Mouse (Mus musculus): ENCODE data around the gene Gm20388. TPM values are rescaled to one million over a fixed set of nuclear protein-coding genes. Genes with fewer than 3 reads are reported as not detected.

The Gm20388 gene
- polyA plus RNA-seq, 1 experiment = 18.7 TPM

- Histone ChIP-seq H3K4me3 (replicated peaks; ENCODE audit: insufficient read depth, low read depth, low read length) (no peak overlapping the region), H3K27me3 (ENCODE audit: control insufficient read depth, insufficient read depth, low read length) (no peaks in the 10 kb centered on the region), H3K4me1 (ENCODE audit: control insufficient read depth, insufficient read depth, low read length) (peaks cover 70% of the 10 kb centered on the region), H3K27ac (ENCODE audit: insufficient read depth, low read length) (no peak overlapping the region)
- TF ChIP-seq POLR2A (IDR thresholded peaks at IDR 0.05; ENCODE audit: borderline replicate concordance, insufficient read depth, low read length) = no peak
- no peak for TF ChIP-seq CTCF (IDR thresholded peaks at IDR 0.05; ENCODE audit: borderline replicate concordance, insufficient read depth, low read depth, low read length)
- WGBS = 25% methylated on average over 17 of the region's 17 CpGs
- DNase-seq = peak; percentile 60 to 61
Measured at GRCm38 (mm10) chr8:122745022-122745749, 2834.5 kb downstream of the Gm20388 start.

DNA sequence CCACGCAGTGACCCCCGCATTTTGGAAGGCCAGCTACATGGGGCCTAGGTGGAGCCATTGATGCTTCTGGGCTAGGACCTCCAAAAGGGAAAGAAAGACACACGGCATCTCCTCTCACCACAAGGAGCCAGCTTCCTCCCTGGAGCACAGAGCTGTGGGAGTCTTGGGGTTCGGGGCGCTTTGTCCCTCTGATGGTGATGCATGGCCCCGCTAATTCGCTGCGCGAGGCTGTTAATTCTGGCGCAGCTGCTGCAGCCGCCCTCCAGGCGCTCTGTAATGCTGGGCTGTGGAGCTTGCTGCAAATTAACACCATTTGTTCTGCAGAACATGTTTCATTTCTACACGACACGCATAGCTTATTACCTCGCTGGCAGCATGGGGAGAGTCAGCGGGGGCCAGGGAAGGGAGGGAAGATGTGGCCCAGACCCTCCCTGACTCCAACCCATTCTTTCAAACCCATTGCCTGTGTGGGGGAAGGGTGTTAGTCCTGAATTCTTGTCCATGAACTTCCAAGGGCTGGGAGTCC is 2835.2 kb downstream of the Gm20388 start:
- no peak for DNase-seq
- Histone ChIP-seq H3K27ac (ENCODE audit: insufficient read depth, low read length) (no peak overlapping the region), H3K27me3 (ENCODE audit: control insufficient read depth, insufficient read depth, low read length) (no peaks in the 10 kb centered on the region), H3K4me3 (replicated peaks; ENCODE audit: insufficient read depth, low read depth, low read length) (no peak overlapping the region), H3K4me1 (ENCODE audit: control insufficient read depth, insufficient read depth, low read length) (peaks cover 71% of the 10 kb centered on the region)
- WGBS = 45% methylated on average over 16 of the region's 16 CpGs
- TF ChIP-seq CTCF (IDR thresholded peaks at IDR 0.05; ENCODE audit: borderline replicate concordance, insufficient read depth, low read depth, low read length) (no peak), POLR2A (IDR thresholded peaks at IDR 0.05; ENCODE audit: borderline replicate concordance, insufficient read depth, low read length) (no peak)

- DNase-seq = no peak
- Histone ChIP-seq H3K4me3 (replicated peaks; ENCODE audit: insufficient read depth, low read depth, low read length) (no peak overlapping the region), H3K27me3 (ENCODE audit: control insufficient read depth, insufficient read depth, low read length) (no peaks in the 10 kb centered on the region), H3K4me1 (ENCODE audit: control insufficient read depth, insufficient read depth, low read length) (peaks cover 71% of the 10 kb centered on the region), H3K27ac (ENCODE audit: insufficient read depth, low read length) (no peak overlapping the region)
- TF ChIP-seq POLR2A (IDR thresholded peaks at IDR 0.05; ENCODE audit: borderline replicate concordance, insufficient read depth, low read length) (no peak), CTCF (IDR thresholded peaks at IDR 0.05; ENCODE audit: borderline replicate concordance, insufficient read depth, low read depth, low read length) (no peak)
- 33% methylated on average over 7 of the region's 7 CpGs for WGBS
Measured at GRCm38 (mm10) chr8:122746439-122746838, 2835.8 kb downstream of the Gm20388 start.

DNA sequence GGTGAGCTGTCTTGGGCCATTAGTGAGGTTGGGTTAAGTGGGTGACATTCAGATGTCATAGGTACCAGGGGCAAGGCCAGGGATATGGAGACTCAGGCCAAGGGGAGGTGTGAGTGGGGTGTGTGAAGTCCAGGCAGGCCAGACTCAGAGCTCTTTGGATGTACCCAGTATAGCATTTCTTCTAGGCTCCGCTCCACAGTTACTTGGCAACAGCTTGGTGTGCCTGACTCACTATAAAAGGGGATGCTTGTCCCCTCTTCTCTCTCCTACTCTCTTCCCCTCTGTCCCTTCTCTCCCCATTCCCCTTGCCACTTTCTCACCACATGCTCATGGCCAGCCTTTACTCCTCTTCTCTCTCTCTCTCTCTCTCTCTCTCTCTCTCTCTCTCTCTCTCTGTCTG is 2837.2 kb downstream of the Gm20388 start:
- H3K27me3 ChIP-seq (ENCODE audit: control insufficient read depth, insufficient read depth, low read length) = no peaks in the 10 kb centered on the region
- no peak overlapping the region for H3K4me3 ChIP-seq (replicated peaks; ENCODE audit: insufficient read depth, low read depth, low read length)
- 47% methylated on average over 1 of the region's 1 CpGs for WGBS
- no peak for DNase-seq
- H3K4me1 ChIP-seq (ENCODE audit: control insufficient read depth, insufficient read depth, low read length) = peaks cover 62% of the 10 kb centered on the region
- TF ChIP-seq POLR2A (IDR thresholded peaks at IDR 0.05; ENCODE audit: borderline replicate concordance, insufficient read depth, low read length) (no peak), CTCF (IDR thresholded peaks at IDR 0.05; ENCODE audit: borderline replicate concordance, insufficient read depth, low read depth, low read length) (no peak)
- H3K27ac ChIP-seq (ENCODE audit: insufficient read depth, low read length) = no peak overlapping the region

- DNase-seq = no peak
Measured at GRCm38 (mm10) chr8:122749333-122749958, 2838.8 kb downstream of the Gm20388 start.

DNA sequence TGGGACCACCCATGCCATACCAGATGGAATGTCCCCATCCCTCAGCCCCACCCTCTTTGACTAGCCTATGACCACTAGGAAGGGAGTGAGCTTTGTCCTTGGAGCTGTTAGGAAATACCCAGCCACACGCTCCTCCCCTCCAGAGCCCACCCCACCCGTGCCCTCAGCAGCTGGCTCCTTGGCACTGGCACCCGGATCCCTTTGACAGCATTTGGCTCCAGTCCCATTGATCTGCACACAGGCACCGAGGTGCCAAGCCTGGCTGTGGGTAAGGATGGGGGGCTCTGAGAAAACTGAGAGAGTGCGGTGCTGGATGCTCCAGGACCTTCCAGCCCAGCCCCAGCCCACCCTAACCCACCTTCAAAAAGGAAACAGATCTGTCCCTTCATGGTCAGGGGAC is 2840.7 kb downstream of the Gm20388 start:
- Histone ChIP-seq H3K4me1 (ENCODE audit: control insufficient read depth, insufficient read depth, low read length) (peaks cover 33% of the 10 kb centered on the region), H3K27me3 (ENCODE audit: control insufficient read depth, insufficient read depth, low read length) (no peaks in the 10 kb centered on the region), H3K4me3 (replicated peaks; ENCODE audit: insufficient read depth, low read depth, low read length) (peak overlapping the region; percentile 66), H3K27ac (ENCODE audit: insufficient read depth, low read length) (peak overlapping the region; percentile 84)
- peak; percentile 68 to 73 for DNase-seq
- 4% methylated on average over 5 of the region's 5 CpGs for WGBS
- 0 out of 2 replicates have a peak, but pooled peaks have one; percentile 22 for TF ChIP-seq POLR2A (IDR thresholded peaks at IDR 0.05; ENCODE audit: borderline replicate concordance, insufficient read depth, low read length)
- no peak for TF ChIP-seq CTCF (IDR thresholded peaks at IDR 0.05; ENCODE audit: borderline replicate concordance, insufficient read depth, low read depth, low read length)

More at GRCm38 (mm10) chr8:122749333-122749958, 2838.8 kb downstream of the Gm20388 start:
- TF ChIP-seq POLR2A (IDR thresholded peaks at IDR 0.05; ENCODE audit: borderline replicate concordance, insufficient read depth, low read length) = no peak
- Histone ChIP-seq H3K4me3 (replicated peaks; ENCODE audit: insufficient read depth, low read depth, low read length) (no peak overlapping the region), H3K27me3 (ENCODE audit: control insufficient read depth, insufficient read depth, low read length) (no peaks in the 10 kb centered on the region), H3K4me1 (ENCODE audit: control insufficient read depth, insufficient read depth, low read length) (peaks cover 52% of the 10 kb centered on the region), H3K27ac (ENCODE audit: insufficient read depth, low read length) (no peak overlapping the region; the same call in 1 of the 2 replicates)
- 27% methylated on average over 6 of the region's 6 CpGs for WGBS

GRCm38 (mm10) chr8:122752111-122752721 is 2841.6 kb downstream of the Gm20388 start:
- TF ChIP-seq POLR2A (IDR thresholded peaks at IDR 0.05; ENCODE audit: borderline replicate concordance, insufficient read depth, low read length) (peak; percentile 40; the same call in 1 of the 2 replicates), CTCF (IDR thresholded peaks at IDR 0.05; ENCODE audit: borderline replicate concordance, insufficient read depth, low read depth, low read length) (no peak)
- WGBS = 7% methylated on average over 29 of the region's 29 CpGs
- peaks cover 26% of the 10 kb centered on the region for H3K4me1 ChIP-seq (ENCODE audit: control insufficient read depth, insufficient read depth, low read length)
- DNase-seq = peak; percentile 84 to 89
- peak overlapping the region; percentile 66 for H3K4me3 ChIP-seq (replicated peaks; ENCODE audit: insufficient read depth, low read depth, low read length)
- peak overlapping the region; percentile 84 for H3K27ac ChIP-seq (ENCODE audit: insufficient read depth, low read length)
- H3K27me3 ChIP-seq (ENCODE audit: control insufficient read depth, insufficient read depth, low read length) = no peaks in the 10 kb centered on the region
